Mouse (Mus musculus) olfactory bulb, adult 2 months (tissue): ENCODE measurements around the gene Arhgap45. TPM values are rescaled to one million over a fixed set of nuclear protein-coding genes. Genes with fewer than 3 reads are reported as not detected.
A peak's percentile ranks its signal among the peaks of the same experiment; 100 is the strongest.

ENCODE experiments used
- H3K27ac ChIP-seq: fragments of 200-500 bp; 2 replicates; pipeline ENCODE4 v1.5.1; 2012; ENCODE audit warnings: low read depth, low read length; ENCODE audit not compliant: insufficient read depth
- H3K4me1 ChIP-seq: fragments of 200-500 bp; 2 replicates; pipeline ENCODE4 v1.6.1; 2012; ENCODE audit warnings: low read length; ENCODE audit not compliant: control insufficient read depth, insufficient read depth
- H3K4me3 ChIP-seq: fragments of 200-500 bp; 2 replicates; pipeline ENCODE4 v1.5.1; 2012; ENCODE audit warnings: mild to moderate bottlenecking, low read depth, low read length, moderate library complexity; ENCODE audit not compliant: insufficient read depth
- CTCF ChIP-seq: fragments of 200-500 bp; IDR thresholded peaks from 2 replicates; pipeline ENCODE4 v1.5.1; 2012; ENCODE audit warnings: low read depth, mild to moderate bottlenecking, low read length, moderate library complexity; ENCODE audit not compliant: insufficient read depth
- POLR2A ChIP-seq: fragments of 200-500 bp; IDR thresholded peaks from 2 replicates; pipeline ENCODE4 v1.6.1; 2012; ENCODE audit warnings: mild to moderate bottlenecking, low read depth, low read length, moderate library complexity; ENCODE audit not compliant: insufficient read depth
- WGBS: fragments of 180-500 bp; shearing (Covaris S2); methylation state at CpG from one replicate; pipeline ENCODE4 v1.1.7; 2018; 5-methylcytosine and 5-hydroxymethylcytosine counted together
- polyA plus RNA-seq: library from polyadenylated mRNA; stranded (reverse); fragments of >200 nt; gene quantifications from 2 replicates; pipeline ENCODE4 v1.2.4, GENCODE M21; 2012; ENCODE audit warnings: low replicate concordance; ENCODE audit not compliant: missing spikeins, insufficient read depth, insufficient read length

The Arhgap45 gene
- polyA plus RNA-seq, 1 experiment: 203 TPM

- Histone ChIP-seq H3K4me3 (no peak overlapping the region), H3K4me1 (peaks cover 13% of the 10 kb centered on the region), H3K27ac (no peak overlapping the region)
- TF ChIP-seq POLR2A (no peak), CTCF (no peak)
- 80% methylated on average over 6 of the region's 7 CpGs for WGBS
Observed at GRCm38 (mm10) chr10:80069251-80069650, 52.8 kb downstream of the Arhgap45 start.

GRCm38 (mm10) chr10:80069948-80070450, 53.5 kb downstream of the Arhgap45 start:
- no peak overlapping the region for H3K4me3 ChIP-seq
- peaks cover 17% of the 10 kb centered on the region for H3K4me1 ChIP-seq
- 89% methylated on average over 4 of the region's 4 CpGs for WGBS
- TF ChIP-seq CTCF (no peak), POLR2A (no peak)
- H3K27ac ChIP-seq: no peak overlapping the region

- WGBS: 51% methylated on average over 9 of the region's 9 CpGs
- peaks cover 22% of the 10 kb centered on the region for H3K4me1 ChIP-seq
- TF ChIP-seq POLR2A (no peak), CTCF (no peak)
- H3K27ac ChIP-seq: peak overlapping the region; percentile 39
- no peak overlapping the region for H3K4me3 ChIP-seq
Observed at GRCm38 (mm10) chr10:80070837-80071515, 54.5 kb downstream of the Arhgap45 start.

DNA sequence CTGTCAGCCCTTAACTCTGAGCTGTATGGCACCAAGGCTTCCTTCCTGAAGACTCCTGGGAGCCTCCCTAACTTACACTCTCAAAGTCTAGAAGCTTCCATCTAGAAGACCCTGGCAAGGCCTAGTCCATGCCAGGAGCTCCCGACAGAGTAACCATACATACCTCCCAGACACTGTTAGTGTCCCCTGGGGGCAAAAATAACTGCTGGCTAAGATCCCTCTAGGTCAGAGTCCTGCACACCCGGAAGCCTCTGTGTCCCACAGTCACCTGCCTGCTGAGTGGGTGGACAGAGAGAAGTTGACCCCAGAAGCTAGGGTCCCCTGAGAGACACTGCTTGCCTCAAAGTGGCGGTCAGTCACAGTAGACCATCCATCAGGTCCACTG, 55.1 kb downstream of the Arhgap45 start:
- TF ChIP-seq POLR2A: no peak
- TF ChIP-seq CTCF: no peak
- 72% methylated on average over 3 of the region's 3 CpGs for WGBS
- peaks cover 22% of the 10 kb centered on the region for H3K4me1 ChIP-seq
- no peak overlapping the region for H3K4me3 ChIP-seq
- H3K27ac ChIP-seq: no peak overlapping the region; the same call in 1 of the 2 replicates

GRCm38 (mm10) chr10:80072623-80073489, 56.4 kb downstream of the Arhgap45 start:
- Histone ChIP-seq H3K4me3 (no peak overlapping the region), H3K4me1 (peaks cover 22% of the 10 kb centered on the region), H3K27ac (no peak overlapping the region)
- WGBS: 88% methylated on average over 20 of the region's 20 CpGs
- TF ChIP-seq CTCF (no peak), POLR2A (no peak)

DNA sequence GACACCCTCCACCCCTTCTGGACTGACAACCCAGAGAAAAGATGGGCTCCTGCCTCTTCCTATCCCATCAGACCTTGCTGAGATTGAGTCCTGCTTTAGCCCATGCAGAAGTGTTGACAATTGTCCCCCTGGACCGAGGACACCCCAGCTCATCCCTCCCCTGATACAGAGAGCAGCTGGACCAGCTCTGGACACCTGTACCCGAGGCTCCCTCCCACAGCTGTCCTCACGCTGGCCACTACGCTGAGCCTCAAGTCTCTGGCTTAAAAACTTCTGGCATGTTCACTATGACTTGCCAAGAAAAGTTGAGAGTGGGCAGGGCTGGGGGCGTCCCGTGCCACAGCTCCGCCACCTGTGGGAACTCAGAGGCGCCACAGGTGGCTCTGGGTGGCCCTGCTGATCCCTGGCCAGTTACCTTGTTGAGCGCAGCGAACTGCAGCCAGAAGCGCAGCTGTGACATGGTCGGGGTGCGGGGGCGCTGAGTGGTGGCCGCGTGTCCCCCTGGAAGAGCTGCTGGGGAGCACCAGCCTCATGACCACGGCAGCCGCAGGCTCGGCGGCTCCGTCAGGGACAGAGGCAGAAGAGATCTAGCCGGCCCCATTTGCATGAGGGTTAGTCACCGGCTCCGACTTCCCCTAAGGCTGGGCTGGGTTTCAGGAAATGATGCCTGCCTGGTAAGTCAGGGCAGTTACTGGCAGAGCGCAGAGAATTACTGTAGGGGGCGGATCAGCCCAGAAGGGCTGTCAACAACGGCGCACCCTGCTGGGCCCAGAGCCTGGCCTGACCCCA, 58.6 kb downstream of the Arhgap45 start:
- TF ChIP-seq CTCF (no peak), POLR2A (no peak)
- 27% methylated on average over 28 of the region's 28 CpGs for WGBS
- Histone ChIP-seq H3K4me1 (peaks cover 22% of the 10 kb centered on the region), H3K4me3 (peak overlapping the region; percentile 19), H3K27ac (no peak overlapping the region)

- WGBS: 100% methylated on average over 1 of the region's 1 CpGs
- H3K27ac ChIP-seq: no peak overlapping the region
Observed at GRCm38 (mm10) chr10:80075924-80076323, 59.5 kb downstream of the Arhgap45 start.

GRCm38 (mm10) chr10:80076386-80076785, 59.9 kb downstream of the Arhgap45 start:
- whole genome bisulfite sequencing: 92% methylated on average over 4 of the region's 4 CpGs
- no peak for TF ChIP-seq CTCF
- TF ChIP-seq POLR2A: no peak
- H3K4me1 ChIP-seq: peaks cover 13% of the 10 kb centered on the region
- H3K4me3 ChIP-seq: no peak overlapping the region
- no peak overlapping the region for H3K27ac ChIP-seq

More at GRCm38 (mm10) chr10:80075924-80076323, 59.5 kb downstream of the Arhgap45 start:
- Histone ChIP-seq H3K4me3 (no peak overlapping the region), H3K4me1 (peaks cover 18% of the 10 kb centered on the region)
- TF ChIP-seq POLR2A (no peak), CTCF (no peak)

DNA sequence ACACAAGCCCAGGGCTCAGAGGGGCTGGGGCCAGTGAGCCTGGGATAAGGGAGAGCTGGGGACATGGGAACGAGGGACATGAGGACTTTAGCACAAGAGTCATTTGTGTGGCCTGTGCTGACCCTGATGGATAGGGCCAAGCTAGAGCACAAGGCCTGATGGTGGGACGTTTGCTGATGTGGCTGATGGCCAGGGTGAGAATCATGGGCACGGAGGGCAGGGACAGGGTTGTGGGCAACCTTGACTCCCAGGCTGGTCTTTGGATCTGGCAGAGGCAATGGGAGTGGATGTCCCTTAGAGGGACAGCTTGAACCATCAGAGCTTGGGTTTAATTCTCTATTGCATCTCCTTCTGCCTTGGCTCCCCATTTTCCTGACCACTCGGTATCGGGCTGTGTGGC, 60.9 kb downstream of the Arhgap45 start:
- TF ChIP-seq CTCF: no peak
- no peak for TF ChIP-seq POLR2A
- Histone ChIP-seq H3K4me1 (peaks cover 9% of the 10 kb centered on the region), H3K27ac (no peak overlapping the region), H3K4me3 (no peak overlapping the region)
- WGBS: 90% methylated on average over 5 of the region's 5 CpGs
